Mouse (Mus musculus): Measurements from ENCODE around the gene Stkld1. TPM values are rescaled to one million over a fixed set of nuclear protein-coding genes. Genes with fewer than 3 reads are reported as not detected.
"Not testable (repeated sequence)": the region's sequence is repeated elsewhere in the genome, so short reads cannot be mapped to it uniquely, and the experiment has no call there.

Gene Stkld1
- polyA plus RNA-seq (2014; fragmentation: Nextera tagmentation; extraction: Ambion mirVana): not detected in 2 replicates

GRCm38 (mm10) chr2:26933304-26934055, at the start of gene Stkld1, which contains the start of gene Surf4:
Gene Stkld1 (plus strand): TSS chr2:26934047.
Gene Surf4 (minus strand): TSS chr2:26933928.
- H3K4me1 ChIP-seq (replicated peaks; ENCODE audit: control insufficient read depth, insufficient read depth, low read length): no peaks in the 10 kb centered on the region
- WGBS: 3% methylated on average over 39 of the region's 70 CpGs
- ATAC-seq (ENCODE audit: low FRiP score) (peak; percentile 96), DNase-seq (ENCODE audit: low spot score) (peak; percentile 96)
- H3K4me2 ChIP-seq (replicated peaks; ENCODE audit: low read depth, low read length): peak within 1 kb of the TSS; percentile 82
- peak within 1 kb of the TSS; percentile 96 for H3K9ac ChIP-seq (ENCODE audit: low read depth, low read length)
- H3K27ac ChIP-seq (ENCODE audit: low read depth, low read length): peak within 1 kb of the TSS; percentile 66
- 0 out of 2 replicates have a peak, but pooled peaks cover 2% of the 10 kb centered on the region for H3K36me3 ChIP-seq (ENCODE audit: control insufficient read depth, insufficient read depth, low read length)
- no peaks in the 10 kb centered on the region for H3K9me3 ChIP-seq (ENCODE audit: control insufficient read depth, low read length)
- H3K27me3 ChIP-seq (ENCODE audit: control insufficient read depth, insufficient read depth, low read length): no peaks in the 10 kb centered on the region
- H3K4me3 ChIP-seq (ENCODE audit: low read depth, low read length): peak within 1 kb of the TSS; percentile 98

GRCm38 (mm10) chr2:26885541-26885940, 48.3 kb upstream of the Stkld1 start:
- DNase-seq (ENCODE audit: low spot score); H3K36me3 ChIP-seq (ENCODE audit: control insufficient read depth, insufficient read depth, low read length); H3K9ac ChIP-seq (ENCODE audit: low read depth, low read length); H3K9me3 ChIP-seq (ENCODE audit: control insufficient read depth, low read length); ATAC-seq (ENCODE audit: low FRiP score); H3K4me2 ChIP-seq (replicated peaks; ENCODE audit: low read depth, low read length); H3K27me3 ChIP-seq (ENCODE audit: control insufficient read depth, insufficient read depth, low read length); H3K27ac ChIP-seq (ENCODE audit: low read depth, low read length); H3K4me1 ChIP-seq (replicated peaks; ENCODE audit: control insufficient read depth, insufficient read depth, low read length); H3K4me3 ChIP-seq (ENCODE audit: low read depth, low read length): not testable (repeated sequence)
- 78% methylated on average over 2 of the region's 2 CpGs for WGBS

DNA sequence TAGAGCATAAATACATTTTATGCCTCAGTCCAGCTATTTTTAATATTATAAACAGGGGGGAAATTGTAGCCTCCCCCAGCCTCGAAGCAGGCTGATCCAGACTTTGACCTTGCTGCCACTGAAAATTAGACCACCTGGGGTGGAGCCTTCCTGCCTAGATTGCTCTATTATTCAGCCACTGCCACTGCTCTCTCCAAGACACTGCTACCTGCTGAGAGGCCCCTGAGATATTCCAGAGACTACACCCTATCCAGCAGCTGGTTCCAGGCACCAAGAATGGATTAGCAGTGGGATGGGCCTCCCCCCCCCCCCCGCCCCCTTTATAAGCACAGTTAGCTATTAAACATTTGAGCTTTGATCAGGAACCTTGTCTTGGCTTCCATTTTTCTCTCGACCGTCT, 47.7 kb upstream of the Stkld1 start:
- not testable (repeated sequence) for H3K9ac ChIP-seq (ENCODE audit: low read depth, low read length); H3K36me3 ChIP-seq (ENCODE audit: control insufficient read depth, insufficient read depth, low read length); H3K4me1 ChIP-seq (replicated peaks; ENCODE audit: control insufficient read depth, insufficient read depth, low read length); DNase-seq (ENCODE audit: low spot score); H3K4me3 ChIP-seq (ENCODE audit: low read depth, low read length); ATAC-seq (ENCODE audit: low FRiP score); H3K27ac ChIP-seq (ENCODE audit: low read depth, low read length); H3K27me3 ChIP-seq (ENCODE audit: control insufficient read depth, insufficient read depth, low read length); H3K4me2 ChIP-seq (replicated peaks; ENCODE audit: low read depth, low read length); H3K9me3 ChIP-seq (ENCODE audit: control insufficient read depth, low read length)
- 66% methylated on average over 4 of the region's 4 CpGs for WGBS

GRCm38 (mm10) chr2:26895898-26896297, 37.9 kb upstream of the Stkld1 start:
- no peak for DNase-seq (ENCODE audit: low spot score)
- Histone ChIP-seq H3K9ac (ENCODE audit: low read depth, low read length) (no peak overlapping the region), H3K36me3 (ENCODE audit: control insufficient read depth, insufficient read depth, low read length) (peaks cover 18% of the 10 kb centered on the region), H3K4me3 (ENCODE audit: low read depth, low read length) (no peak overlapping the region), H3K4me2 (replicated peaks; ENCODE audit: low read depth, low read length) (no peak overlapping the region), H3K4me1 (replicated peaks; ENCODE audit: control insufficient read depth, insufficient read depth, low read length) (no peaks in the 10 kb centered on the region), H3K27ac (ENCODE audit: low read depth, low read length) (no peak overlapping the region), H3K9me3 (ENCODE audit: control insufficient read depth, low read length) (no peaks in the 10 kb centered on the region), H3K27me3 (ENCODE audit: control insufficient read depth, insufficient read depth, low read length) (no peaks in the 10 kb centered on the region)
- ATAC-seq (ENCODE audit: low FRiP score): no peak
- 94% methylated on average over 4 of the region's 4 CpGs for WGBS

- Histone ChIP-seq H3K27ac (ENCODE audit: low read depth, low read length) (no peak overlapping the region), H3K27me3 (ENCODE audit: control insufficient read depth, insufficient read depth, low read length) (no peaks in the 10 kb centered on the region), H3K4me2 (replicated peaks; ENCODE audit: low read depth, low read length) (no peak overlapping the region), H3K4me1 (replicated peaks; ENCODE audit: control insufficient read depth, insufficient read depth, low read length) (peaks cover 8% of the 10 kb centered on the region; the same call in 1 of the 2 replicates), H3K9me3 (ENCODE audit: control insufficient read depth, low read length) (no peaks in the 10 kb centered on the region), H3K4me3 (ENCODE audit: low read depth, low read length) (no peak overlapping the region), H3K36me3 (ENCODE audit: control insufficient read depth, insufficient read depth, low read length) (peaks cover 12% of the 10 kb centered on the region; the same call in 1 of the 2 replicates), H3K9ac (ENCODE audit: low read depth, low read length) (no peak overlapping the region)
- ATAC-seq (ENCODE audit: low FRiP score) (no peak), DNase-seq (ENCODE audit: low spot score) (no peak)
- WGBS: 71% methylated on average over 1 of the region's 1 CpGs
Measured at GRCm38 (mm10) chr2:26900731-26901130, 33.1 kb upstream of the Stkld1 start.

- Histone ChIP-seq H3K27me3 (ENCODE audit: control insufficient read depth, insufficient read depth, low read length) (no peaks in the 10 kb centered on the region), H3K36me3 (ENCODE audit: control insufficient read depth, insufficient read depth, low read length) (peaks cover 12% of the 10 kb centered on the region; the same call in 1 of the 2 replicates), H3K9me3 (ENCODE audit: control insufficient read depth, low read length) (no peaks in the 10 kb centered on the region), H3K4me1 (replicated peaks; ENCODE audit: control insufficient read depth, insufficient read depth, low read length) (peaks cover 8% of the 10 kb centered on the region; the same call in 1 of the 2 replicates), H3K27ac (ENCODE audit: low read depth, low read length) (no peak overlapping the region), H3K9ac (ENCODE audit: low read depth, low read length) (peak overlapping the region; percentile 78), H3K4me2 (replicated peaks; ENCODE audit: low read depth, low read length) (peak overlapping the region; percentile 59), H3K4me3 (ENCODE audit: low read depth, low read length) (peak overlapping the region; percentile 85)
- no peak for ATAC-seq (ENCODE audit: low FRiP score)
- WGBS: 15% methylated on average over 7 of the region's 7 CpGs
- no peak for DNase-seq (ENCODE audit: low spot score)
Measured at GRCm38 (mm10) chr2:26901834-26902400, 31.9 kb upstream of the Stkld1 start.

GRCm38 (mm10) chr2:26902467-26903220, 31.2 kb upstream of the Stkld1 start, which contains the start of gene Surf6:
Gene Surf6 (minus strand): TSS chr2:26902879.
- Histone ChIP-seq H3K27ac (ENCODE audit: low read depth, low read length) (peak within 1 kb of the TSS; percentile 86), H3K4me1 (replicated peaks; ENCODE audit: control insufficient read depth, insufficient read depth, low read length) (peaks cover 8% of the 10 kb centered on the region; the same call in 1 of the 2 replicates), H3K4me2 (replicated peaks; ENCODE audit: low read depth, low read length) (peak within 1 kb of the TSS; percentile 59), H3K27me3 (ENCODE audit: control insufficient read depth, insufficient read depth, low read length) (no peaks in the 10 kb centered on the region), H3K9ac (ENCODE audit: low read depth, low read length) (peak within 1 kb of the TSS; percentile 78), H3K4me3 (ENCODE audit: low read depth, low read length) (peak within 1 kb of the TSS; percentile 85), H3K36me3 (ENCODE audit: control insufficient read depth, insufficient read depth, low read length) (peaks cover 11% of the 10 kb centered on the region; the same call in 1 of the 2 replicates), H3K9me3 (ENCODE audit: control insufficient read depth, low read length) (no peaks in the 10 kb centered on the region)
- peak; percentile 95 for ATAC-seq (ENCODE audit: low FRiP score)
- under 1% methylated on average over 41 of the region's 41 CpGs for WGBS
- DNase-seq (ENCODE audit: low spot score): peak; percentile 94

- peak overlapping the region; percentile 86 for H3K27ac ChIP-seq (ENCODE audit: low read depth, low read length)
- WGBS: 14% methylated on average over 7 of the region's 7 CpGs
- peak overlapping the region; percentile 78 for H3K9ac ChIP-seq (ENCODE audit: low read depth, low read length)
- no peaks in the 10 kb centered on the region for H3K27me3 ChIP-seq (ENCODE audit: control insufficient read depth, insufficient read depth, low read length)
- H3K4me2 ChIP-seq (replicated peaks; ENCODE audit: low read depth, low read length): peak overlapping the region; percentile 59
- peaks cover 11% of the 10 kb centered on the region; the same call in 1 of the 2 replicates for H3K36me3 ChIP-seq (ENCODE audit: control insufficient read depth, insufficient read depth, low read length)
- no peaks in the 10 kb centered on the region for H3K9me3 ChIP-seq (ENCODE audit: control insufficient read depth, low read length)
- ATAC-seq (ENCODE audit: low FRiP score) (no peak), DNase-seq (ENCODE audit: low spot score) (no peak)
- peaks cover 8% of the 10 kb centered on the region; the same call in 1 of the 2 replicates for H3K4me1 ChIP-seq (replicated peaks; ENCODE audit: control insufficient read depth, insufficient read depth, low read length)
- peak overlapping the region; percentile 85 for H3K4me3 ChIP-seq (ENCODE audit: low read depth, low read length)
Measured at GRCm38 (mm10) chr2:26903311-26903710, 30.5 kb upstream of the Stkld1 start.
